ENCODE assay signal across 9 mouse cellular contexts in genomic region chr14:33691690-33692089, GRCm38 (mm10).
A peak's percentile ranks its signal among the peaks of the same experiment; 100 is the strongest.
DNase-seq lines count a peak whose midpoint lies in the region; ATAC-seq and TF ChIP-seq lines count a peak whose summit lies in the region.
"Had no signal": no experiment of that assay in that cellular context is flagged by ENCODE, and none has a peak within 500 bp of the region (broad histone marks: within the 10 kb centered on the region; RNA-seq: fewer than 3 reads in every experiment).

No protein-coding gene starts in this region.

- no peaks in the 10 kb centered on the region for H3K9me3 ChIP-seq in limb, embryonic 14.5 days (ENCODE audit: control insufficient read depth, low read length)
- no peaks in the 10 kb centered on the region for H3K9me3 ChIP-seq in limb, embryonic 10.5 days (replicated peaks)
- H3K9me3 ChIP-seq in forebrain, embryonic 16.5 days (ENCODE audit: control insufficient read depth, low read length), result no peaks in the 10 kb centered on the region
- H3K9me3 ChIP-seq in intestine, embryonic 15.5 days, result no peaks in the 10 kb centered on the region
- H3K9me3 ChIP-seq: megakaryocyte, embryonic 14.5 days had no signal

- H3K36me3 ChIP-seq in limb, embryonic 14.5 days (ENCODE audit: control insufficient read depth, insufficient read depth, low read length), result no peaks in the 10 kb centered on the region
- H3K36me3 ChIP-seq in limb, embryonic 10.5 days, result no peaks in the 10 kb centered on the region
- H3K36me3 ChIP-seq in forebrain, embryonic 16.5 days (ENCODE audit: control insufficient read depth, insufficient read depth), result no peaks in the 10 kb centered on the region
- H3K36me3 ChIP-seq in intestine, embryonic 15.5 days, result no peaks in the 10 kb centered on the region

- WGBS in limb, embryonic 14.5 days, result 44% methylated on average over 2 of the region's 2 CpGs
- 62% methylated on average over 2 of the region's 2 CpGs for WGBS in limb, embryonic 10.5 days
- WGBS in forebrain, embryonic 16.5 days, result 18% methylated on average over 2 of the region's 2 CpGs
- WGBS in intestine, embryonic 15.5 days, result 34% methylated on average over 2 of the region's 2 CpGs

- no peaks in the 10 kb centered on the region for H3K27me3 ChIP-seq in limb, embryonic 14.5 days (ENCODE audit: control insufficient read depth, insufficient read depth, low read length)
- H3K27me3 ChIP-seq in limb, embryonic 10.5 days (ENCODE audit: low read depth, poor library complexity, severe bottlenecking), result peaks cover 82% of the 10 kb centered on the region
- no peaks in the 10 kb centered on the region for H3K27me3 ChIP-seq in forebrain, embryonic 16.5 days (replicated peaks; ENCODE audit: control insufficient read depth, insufficient read depth, low read length)
- no peaks in the 10 kb centered on the region; the same call in 1 of the 2 replicates for H3K27me3 ChIP-seq in intestine, embryonic 15.5 days (replicated peaks)
- H3K27me3 ChIP-seq: megakaryocyte, embryonic 14.5 days had no signal

- H3K4me2 ChIP-seq in limb, embryonic 14.5 days (replicated peaks; ENCODE audit: low read depth, low read length, severe bottlenecking), result no peak overlapping the region
- no peak overlapping the region for H3K4me2 ChIP-seq in forebrain, embryonic 16.5 days (ENCODE audit: low read length)
- no peak overlapping the region for H3K4me2 ChIP-seq in intestine, embryonic 15.5 days (replicated peaks)

- no peak overlapping the region for H3K4me3 ChIP-seq in limb, embryonic 14.5 days (replicated peaks; ENCODE audit: low read length)
- H3K4me3 ChIP-seq in limb, embryonic 10.5 days, result no peak overlapping the region
- no peak overlapping the region for H3K4me3 ChIP-seq in forebrain, embryonic 16.5 days (replicated peaks; ENCODE audit: low read length)
- no peak overlapping the region for H3K4me3 ChIP-seq in intestine, embryonic 15.5 days (replicated peaks)
- H3K4me3 ChIP-seq: megakaryocyte, embryonic 14.5 days had no signal

- no peak for ATAC-seq in limb, embryonic 14.5 days (ENCODE audit: low FRiP score, low read depth)
- peak; percentile 62 for ATAC-seq in forebrain, embryonic 16.5 days
- peak; percentile 64 for ATAC-seq in intestine, embryonic 15.5 days
- ATAC-seq in erythroblast, adult 5-6 weeks (replicated peaks; ENCODE audit: low FRiP score, poor library complexity, severe bottlenecking), result no peak

- no peak for TF ChIP-seq POLR2A in limb, embryonic 14.5 days (IDR thresholded peaks at IDR 0.05; ENCODE audit: borderline replicate concordance, extremely low read depth, insufficient read depth, insufficient read length)

- peak; percentile 44 for DNase-seq in limb, embryonic 14.5 days (ENCODE audit: low spot score)
- DNase-seq in limb, embryonic 10.5 days (ENCODE audit: low spot score), result no peak
- DNase-seq in adrenal gland, postnatal 25 days, result peak; percentile 68
- peak; percentile 61 for DNase-seq in lung, postnatal 36 days
- no peak for DNase-seq in thymus, postnatal 14 days

- H3K9ac ChIP-seq in limb, embryonic 14.5 days (ENCODE audit: low read depth, low read length, severe bottlenecking), result no peak overlapping the region
- no peak overlapping the region for H3K9ac ChIP-seq in forebrain, embryonic 16.5 days (replicated peaks; ENCODE audit: low read depth, low read length)
- no peak overlapping the region for H3K9ac ChIP-seq in intestine, embryonic 15.5 days

- H3K27ac ChIP-seq in limb, embryonic 14.5 days (replicated peaks; ENCODE audit: low read depth, low read length), result no peak overlapping the region
- H3K27ac ChIP-seq in limb, embryonic 10.5 days, result no peak overlapping the region
- no peak overlapping the region for H3K27ac ChIP-seq in forebrain, embryonic 16.5 days (ENCODE audit: low read length)
- H3K27ac ChIP-seq in intestine, embryonic 15.5 days, result no peak overlapping the region

- peaks cover 10% of the 10 kb centered on the region; the same call in 1 of the 2 replicates for H3K4me1 ChIP-seq in limb, embryonic 14.5 days (ENCODE audit: control insufficient read depth, insufficient read depth, low read length)
- H3K4me1 ChIP-seq in limb, embryonic 10.5 days, result peaks cover 16% of the 10 kb centered on the region
- H3K4me1 ChIP-seq in forebrain, embryonic 16.5 days (replicated peaks; ENCODE audit: control insufficient read depth, insufficient read depth, low read length), result peaks cover 8% of the 10 kb centered on the region
- H3K4me1 ChIP-seq in intestine, embryonic 15.5 days (replicated peaks), result peaks cover 17% of the 10 kb centered on the region
- H3K4me1 ChIP-seq: megakaryocyte, embryonic 14.5 days had no signal

Comparison
In these comparisons a context has a peak if more than half of its experiments do, and no peak if none do; other contexts are left out.
1. DNase-seq: peak in limb, embryonic 14.5 days (single experiment), adrenal gland, postnatal 25 days (single experiment) and lung, postnatal 36 days (single experiment); none in limb, embryonic 10.5 days (single experiment) and thymus, postnatal 14 days (single experiment).
2. ATAC-seq: peak in forebrain, embryonic 16.5 days (single experiment) and intestine, embryonic 15.5 days (single experiment); none in limb, embryonic 14.5 days (single experiment) and erythroblast, adult 5-6 weeks (single experiment).